Mouse (Mus musculus) mesoderm, embryonic 11.5 days (tissue): ENCODE results near the gene Igfl3.
A peak's percentile ranks its signal among the peaks of the same experiment; 100 is the strongest.

Source experiments
- DNase-seq: peaks from one replicate; pipeline ENCODE4 v3.0.0-alpha.2; 2012; ENCODE audit warnings: low read depth, low spot score

The Igfl3 gene

GRCm38 (mm10) chr7:18176194-18176593 lies at the start of gene Igfl3:
TSS of gene Igfl3 (plus strand) at chr7:18176494.
- no peak for DNase-seq

- DNase-seq: peak; percentile 12
Observed at GRCm38 (mm10) chr7:18210938-18211337, 34.6 kb downstream of the Igfl3 start.

GRCm38 (mm10) chr7:18214699-18215098 lies 38.4 kb downstream of the Igfl3 start:
- DNase-seq: no peak
